Mouse (Mus musculus) hindbrain, embryonic 13.5 days (tissue): Measurements from ENCODE around the gene Ldhc. TPM values are rescaled to one million over a fixed set of nuclear protein-coding genes. Genes with fewer than 3 reads are reported as not detected.

Source experiments
- ATAC-seq: fragments of 200-750 bp; cut with Nextera tagmentation; 2 replicates; pipeline ENCODE4 v1.8.0; 2017; ENCODE audit warnings: moderate TSS enrichment; ENCODE audit not compliant: low FRiP score
- H3K27ac ChIP-seq: fragments of 300-500 bp; sonication (generic); 2 replicates; pipeline ENCODE4 v1.5.1; 2015; ENCODE audit warnings: inconsistent platforms, mild to moderate bottlenecking, moderate library complexity
- H3K27me3 ChIP-seq: fragments of 300-500 bp; sonication (generic); 2 replicates; pipeline ENCODE4 v1.6.1; 2015; ENCODE audit warnings: mild to moderate bottlenecking, inconsistent platforms
- H3K36me3 ChIP-seq: fragments of 300-500 bp; sonication (generic); 2 replicates; pipeline ENCODE4 v1.6.1; 2015; ENCODE audit warnings: mild to moderate bottlenecking, inconsistent platforms
- H3K4me1 ChIP-seq: fragments of 300-500 bp; sonication (generic); replicated peaks from 2 replicates; pipeline ENCODE4 v1.6.1; 2015; ENCODE audit warnings: inconsistent platforms
- H3K4me2 ChIP-seq: fragments of 300-500 bp; sonication (generic); 2 replicates; pipeline ENCODE4 v1.6.1; 2015; ENCODE audit warnings: inconsistent platforms, mild to moderate bottlenecking, moderate library complexity
- H3K4me3 ChIP-seq: fragments of 300-500 bp; sonication (generic); 2 replicates; pipeline ENCODE4 v1.5.1; 2015; ENCODE audit warnings: mild to moderate bottlenecking, inconsistent platforms
- H3K9ac ChIP-seq: fragments of 300-500 bp; sonication (generic); 2 replicates; pipeline ENCODE4 v1.6.1; 2015; ENCODE audit warnings: mild to moderate bottlenecking, inconsistent platforms
- H3K9me3 ChIP-seq: fragments of 300-500 bp; sonication (generic); 2 replicates; pipeline ENCODE4 v1.6.1; 2016; ENCODE audit warnings: inconsistent platforms
- WGBS: fragments of 180-500 bp; shearing (Covaris S2); methylation state at CpG from one replicate; pipeline ENCODE4 v1.1.7; 2015; 5-methylcytosine and 5-hydroxymethylcytosine counted together
- polyA plus RNA-seq: library from polyadenylated mRNA; unstranded; fragments of >200 nt; fragmentation: Nextera tagmentation; extraction: Ambion mirVana; gene quantifications from 2 replicates; pipeline ENCODE4 v1.2.1, GENCODE M21; 2015

The Ldhc gene
- polyA plus RNA-seq, 1 experiment from 2014 or later, result 0.26 TPM

DNA sequence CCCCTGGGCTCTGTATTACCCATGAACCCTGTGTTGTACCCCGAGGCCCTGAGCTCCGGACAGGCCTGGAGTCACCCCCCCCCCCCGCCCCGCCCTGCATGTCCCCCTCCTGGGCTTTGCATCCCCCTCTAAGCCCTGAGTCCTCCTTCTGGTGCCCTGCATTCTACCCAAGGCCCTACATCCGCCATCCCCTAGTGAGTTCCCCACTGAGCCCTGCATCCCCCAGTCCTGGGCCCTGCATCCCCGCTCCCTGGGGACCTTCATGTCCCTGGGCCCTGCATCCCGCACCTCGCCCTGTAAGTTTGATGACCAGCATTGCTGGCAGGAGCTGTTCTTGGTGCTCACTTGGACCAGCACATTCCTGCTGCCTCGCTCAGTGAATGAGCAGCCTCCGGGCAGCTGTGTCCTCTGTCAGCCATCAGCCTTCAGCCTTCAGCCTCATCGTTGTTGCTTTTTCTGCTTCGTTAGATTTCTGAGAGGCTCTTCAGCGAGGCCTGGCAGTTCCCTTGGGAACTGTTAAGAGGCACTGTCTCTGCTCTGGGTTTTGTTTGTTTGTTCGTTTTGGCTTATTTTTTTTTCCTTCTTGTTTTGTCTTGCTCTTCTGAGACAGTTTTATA lies 25.9 kb upstream of the Ldhc start:
- H3K9me3 ChIP-seq, result no peaks in the 10 kb centered on the region
- no peak overlapping the region; the same call in 1 of the 2 replicates for H3K27ac ChIP-seq
- peaks cover 29% of the 10 kb centered on the region for H3K4me1 ChIP-seq
- no peak overlapping the region for H3K4me2 ChIP-seq
- H3K36me3 ChIP-seq, result no peaks in the 10 kb centered on the region
- H3K9ac ChIP-seq, result 0 out of 2 replicates have a peak overlapping the region, but pooled peaks have one; percentile 49
- H3K27me3 ChIP-seq, result 0 out of 2 replicates have a peak, but pooled peaks cover 3% of the 10 kb centered on the region
- WGBS, result 20% methylated on average over 11 of the region's 14 CpGs
- ATAC-seq, result 0 out of 2 replicates have a peak, but pooled peaks have one; percentile 9
- H3K4me3 ChIP-seq, result no peak overlapping the region

DNA sequence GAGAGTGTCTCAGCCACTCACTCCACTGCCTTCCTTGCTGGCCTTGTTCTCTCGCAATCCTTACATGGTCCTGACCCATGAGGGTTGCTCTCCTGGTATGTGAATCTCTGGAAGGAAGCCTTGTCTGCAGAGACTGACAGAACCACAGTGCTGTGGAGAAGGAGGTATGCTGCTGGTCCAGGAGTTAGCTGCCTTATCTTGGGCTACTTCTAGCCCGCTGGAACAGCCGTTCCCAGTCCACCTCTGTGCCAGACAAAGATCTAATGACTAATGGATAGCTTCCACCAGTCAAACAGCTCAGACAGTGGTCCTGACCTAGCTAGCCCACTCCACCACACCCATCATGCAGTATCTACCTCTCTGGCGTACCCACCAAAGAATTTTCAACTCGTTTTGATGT lies 24.6 kb upstream of the Ldhc start:
- no peak overlapping the region for H3K9ac ChIP-seq
- peaks cover 29% of the 10 kb centered on the region for H3K4me1 ChIP-seq
- no peak overlapping the region for H3K27ac ChIP-seq
- WGBS, result 79% methylated on average over 5 of the region's 5 CpGs
- no peak overlapping the region for H3K4me3 ChIP-seq
- H3K36me3 ChIP-seq, result no peaks in the 10 kb centered on the region
- no peak for ATAC-seq
- peaks cover 14% of the 10 kb centered on the region for H3K27me3 ChIP-seq
- no peaks in the 10 kb centered on the region for H3K9me3 ChIP-seq
- H3K4me2 ChIP-seq, result no peak overlapping the region

DNA sequence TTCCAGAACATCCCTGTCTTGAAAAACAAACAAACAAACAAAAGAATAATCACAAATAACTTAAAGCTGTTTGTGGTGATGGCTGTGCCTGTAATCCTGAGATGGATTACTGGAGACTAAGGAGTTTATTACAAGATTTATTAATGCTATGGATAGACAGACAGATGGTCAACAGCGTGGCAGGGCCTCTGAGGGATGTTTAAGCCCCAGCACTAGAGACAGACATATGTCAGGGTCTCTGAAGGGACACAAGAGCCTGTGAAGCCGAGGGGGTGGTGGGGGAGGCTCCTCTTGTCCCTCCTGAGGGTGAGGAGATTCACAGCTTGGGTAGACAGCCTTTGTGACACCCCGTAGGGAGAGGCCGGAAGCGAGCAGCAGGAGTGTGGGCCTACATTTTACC lies 23.9 kb upstream of the Ldhc start:
- 39% methylated on average over 5 of the region's 5 CpGs for WGBS
- no peak overlapping the region for H3K4me3 ChIP-seq
- no peak overlapping the region for H3K4me2 ChIP-seq
- no peaks in the 10 kb centered on the region for H3K9me3 ChIP-seq
- peaks cover 16% of the 10 kb centered on the region for H3K27me3 ChIP-seq
- H3K27ac ChIP-seq, result no peak overlapping the region
- H3K9ac ChIP-seq, result no peak overlapping the region
- H3K36me3 ChIP-seq, result no peaks in the 10 kb centered on the region
- peaks cover 29% of the 10 kb centered on the region for H3K4me1 ChIP-seq
- ATAC-seq, result no peak

DNA sequence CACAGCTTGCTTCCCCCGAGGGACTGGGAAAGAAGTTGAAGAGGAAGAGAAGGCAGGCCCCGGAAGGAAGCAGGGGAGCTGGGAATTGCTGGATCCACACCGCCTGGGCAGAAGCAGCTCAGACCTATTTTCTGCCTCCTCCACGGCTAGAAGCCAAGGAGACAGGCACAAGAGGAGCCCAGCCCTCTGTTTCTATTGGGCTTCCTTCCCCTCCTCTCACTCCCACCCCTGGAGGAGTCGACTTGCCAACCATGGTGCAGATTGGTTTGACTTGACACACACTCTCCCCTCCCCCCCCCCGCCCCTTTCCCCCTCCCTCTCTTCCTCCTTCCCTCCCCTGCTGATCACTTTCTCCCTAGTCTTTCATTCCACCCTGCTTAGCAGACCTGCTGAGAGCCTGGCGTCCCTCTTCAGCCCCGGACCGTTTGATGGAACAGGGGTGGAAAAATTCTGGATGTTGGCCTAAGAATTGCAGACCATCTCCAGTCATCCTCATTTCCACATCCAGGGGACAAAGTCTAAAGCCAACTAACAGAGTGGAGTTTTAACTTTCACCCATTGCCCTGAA lies 22.8 kb upstream of the Ldhc start:
- H3K4me1 ChIP-seq, result peaks cover 29% of the 10 kb centered on the region
- H3K9ac ChIP-seq, result no peak overlapping the region
- no peaks in the 10 kb centered on the region for H3K36me3 ChIP-seq
- 2% methylated on average over 8 of the region's 9 CpGs for WGBS
- no peak overlapping the region for H3K4me2 ChIP-seq
- H3K27me3 ChIP-seq, result peaks cover 20% of the 10 kb centered on the region
- H3K27ac ChIP-seq, result peak overlapping the region; percentile 62
- H3K4me3 ChIP-seq, result no peak overlapping the region
- ATAC-seq, result peak; percentile 36; the same call in 1 of the 2 replicates
- no peaks in the 10 kb centered on the region for H3K9me3 ChIP-seq

DNA sequence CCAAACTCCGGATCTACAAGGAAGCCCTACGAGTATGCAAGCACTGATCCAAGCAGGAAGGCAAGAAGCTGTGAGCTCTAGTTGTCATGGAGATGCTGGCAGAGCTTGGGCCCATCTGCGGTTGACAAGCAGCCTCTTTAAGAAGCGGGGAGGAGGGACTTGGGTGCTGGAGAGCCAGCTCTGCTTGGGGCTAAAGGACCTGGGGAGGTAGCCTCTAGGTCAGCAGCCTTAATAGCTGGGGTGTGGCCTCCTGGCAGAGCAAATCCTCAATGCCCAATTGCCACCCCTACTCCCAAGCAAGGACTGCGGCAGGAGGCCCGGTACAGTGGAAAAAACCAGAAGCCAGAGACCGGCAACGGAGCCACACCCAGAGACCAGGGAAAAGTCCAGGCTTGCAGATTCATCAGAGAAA lies 22.1 kb upstream of the Ldhc start:
- Histone ChIP-seq H3K4me3 (no peak overlapping the region), H3K4me1 (peaks cover 29% of the 10 kb centered on the region), H3K27ac (0 out of 2 replicates have a peak overlapping the region, but pooled peaks have one; percentile 62), H3K36me3 (no peaks in the 10 kb centered on the region), H3K9ac (no peak overlapping the region), H3K27me3 (peaks cover 23% of the 10 kb centered on the region), H3K9me3 (no peaks in the 10 kb centered on the region), H3K4me2 (peak overlapping the region; percentile 32)
- WGBS, result 8% methylated on average over 8 of the region's 8 CpGs
- peak; percentile 43; the same call in 1 of the 2 replicates for ATAC-seq

DNA sequence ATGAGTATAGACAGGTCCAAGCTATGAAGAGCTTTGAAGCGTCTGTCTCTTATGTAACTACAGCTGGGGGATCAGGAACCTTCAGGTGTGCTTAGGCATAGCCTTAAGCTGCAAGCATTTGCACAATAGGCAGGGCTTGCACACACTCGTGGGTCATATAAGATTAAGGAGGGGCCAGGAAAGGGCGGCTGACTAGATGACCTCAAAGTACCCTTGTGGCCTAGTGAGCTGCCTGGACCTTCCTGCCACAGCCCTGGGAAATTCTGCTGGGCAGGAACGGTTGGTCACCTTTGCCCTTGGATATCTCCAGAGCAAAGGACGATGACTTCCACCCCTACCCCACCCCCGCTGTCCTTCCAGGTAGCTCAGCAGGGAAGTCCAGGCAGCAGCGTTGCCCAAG lies 21.6 kb upstream of the Ldhc start:
- 38% methylated on average over 7 of the region's 7 CpGs for WGBS
- ATAC-seq, result no peak
- Histone ChIP-seq H3K4me2 (no peak overlapping the region), H3K36me3 (no peaks in the 10 kb centered on the region), H3K9me3 (no peaks in the 10 kb centered on the region), H3K4me3 (no peak overlapping the region), H3K4me1 (peaks cover 29% of the 10 kb centered on the region), H3K27ac (no peak overlapping the region), H3K9ac (no peak overlapping the region), H3K27me3 (peaks cover 27% of the 10 kb centered on the region)

DNA sequence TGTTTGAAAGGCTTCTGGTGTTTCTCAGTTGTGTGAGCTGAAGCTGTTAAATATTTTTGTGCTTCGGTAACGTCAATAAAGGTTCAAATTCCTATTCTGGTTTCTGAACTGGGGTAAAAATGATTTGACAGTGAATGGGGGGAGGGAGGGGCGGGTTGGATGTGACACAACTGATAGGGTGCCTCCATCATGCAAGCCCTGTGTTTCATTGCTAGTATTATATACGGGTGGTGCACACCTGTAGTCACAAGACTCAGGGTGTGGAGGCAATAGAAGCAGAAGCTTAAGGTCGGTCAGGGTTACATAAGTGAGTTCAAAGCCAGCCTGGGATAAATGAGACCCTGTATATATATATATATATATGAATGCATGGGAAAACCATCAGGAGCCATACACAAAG lies 21.1 kb upstream of the Ldhc start:
- Histone ChIP-seq H3K4me1 (peaks cover 29% of the 10 kb centered on the region), H3K27me3 (peaks cover 27% of the 10 kb centered on the region), H3K36me3 (no peaks in the 10 kb centered on the region), H3K4me3 (no peak overlapping the region), H3K4me2 (no peak overlapping the region), H3K9ac (no peak overlapping the region), H3K27ac (no peak overlapping the region), H3K9me3 (no peaks in the 10 kb centered on the region)
- ATAC-seq, result no peak
- WGBS, result 75% methylated on average over 5 of the region's 5 CpGs

DNA sequence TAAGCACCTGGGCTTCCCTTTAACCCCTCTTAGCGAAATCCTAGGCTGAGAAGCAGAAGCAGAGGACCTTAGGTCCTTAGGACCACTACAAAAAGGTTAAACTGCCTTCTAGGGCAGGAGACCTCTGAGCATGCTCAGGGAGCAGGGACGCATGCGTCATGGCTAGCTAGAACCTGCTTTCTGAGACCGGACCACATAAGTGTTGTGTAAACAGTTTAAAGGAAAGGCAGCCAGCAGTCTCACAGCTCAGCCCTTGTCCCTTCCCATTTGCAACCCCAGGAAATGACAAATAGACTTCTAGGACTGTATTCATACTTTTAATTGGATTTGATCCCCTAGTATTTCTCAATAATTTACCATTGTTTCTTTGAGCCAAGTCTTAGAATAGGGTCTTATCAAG lies 20.7 kb upstream of the Ldhc start:
- Histone ChIP-seq H3K4me3 (no peak overlapping the region), H3K9ac (no peak overlapping the region), H3K27me3 (peaks cover 27% of the 10 kb centered on the region), H3K27ac (no peak overlapping the region), H3K4me2 (no peak overlapping the region), H3K4me1 (peaks cover 29% of the 10 kb centered on the region), H3K36me3 (no peaks in the 10 kb centered on the region), H3K9me3 (no peaks in the 10 kb centered on the region)
- WGBS, result 59% methylated on average over 4 of the region's 4 CpGs
- no peak for ATAC-seq

DNA sequence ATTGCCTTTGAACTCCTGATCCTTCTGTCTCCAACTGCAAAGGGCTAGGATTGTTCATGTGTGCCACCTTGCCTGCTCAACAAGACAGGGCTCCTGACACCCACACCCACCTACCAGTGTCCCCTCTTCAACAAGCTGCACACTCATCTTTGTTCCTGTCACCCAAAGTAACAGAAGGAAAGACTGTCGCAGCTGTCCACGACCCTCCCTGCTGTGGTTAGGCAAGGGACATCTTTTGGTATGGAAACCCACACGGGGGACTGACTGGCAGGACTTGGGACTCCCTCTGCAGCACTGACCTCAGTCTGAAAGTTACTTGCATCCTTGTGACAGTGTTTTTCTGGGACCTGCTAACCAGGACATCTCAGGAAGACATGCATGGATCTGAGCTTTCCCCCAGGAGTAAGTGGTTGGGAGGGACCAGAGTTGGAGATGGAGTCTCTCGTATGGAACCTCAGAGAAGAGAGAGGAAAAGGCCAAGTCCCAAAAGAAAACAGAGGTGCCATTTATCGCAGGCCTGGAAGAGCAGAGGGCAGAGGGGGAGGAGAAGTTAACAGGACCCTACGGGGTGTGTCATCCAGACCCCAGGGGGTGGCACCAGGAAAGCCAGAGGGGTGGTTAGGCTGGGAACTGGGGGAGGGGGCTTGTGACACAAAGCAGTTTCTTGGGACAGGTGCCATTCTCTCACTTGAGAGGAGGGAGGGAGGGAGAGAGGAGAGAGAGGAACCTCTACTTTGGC lies 20.0 kb upstream of the Ldhc start, which contains the start of gene Ldha:
Gene Ldha (plus strand): TSS at position 689 of the 739 bp plus-strand sequence.
- Histone ChIP-seq H3K4me2 (no peak within 1 kb of the TSS), H3K4me3 (no peak within 1 kb of the TSS), H3K4me1 (peaks cover 27% of the 10 kb centered on the region), H3K27me3 (peaks cover 27% of the 10 kb centered on the region), H3K27ac (no peak within 1 kb of the TSS), H3K9ac (no peak within 1 kb of the TSS), H3K9me3 (no peaks in the 10 kb centered on the region), H3K36me3 (no peaks in the 10 kb centered on the region)
- WGBS, result 34% methylated on average over 6 of the region's 6 CpGs
- no peak for ATAC-seq

DNA sequence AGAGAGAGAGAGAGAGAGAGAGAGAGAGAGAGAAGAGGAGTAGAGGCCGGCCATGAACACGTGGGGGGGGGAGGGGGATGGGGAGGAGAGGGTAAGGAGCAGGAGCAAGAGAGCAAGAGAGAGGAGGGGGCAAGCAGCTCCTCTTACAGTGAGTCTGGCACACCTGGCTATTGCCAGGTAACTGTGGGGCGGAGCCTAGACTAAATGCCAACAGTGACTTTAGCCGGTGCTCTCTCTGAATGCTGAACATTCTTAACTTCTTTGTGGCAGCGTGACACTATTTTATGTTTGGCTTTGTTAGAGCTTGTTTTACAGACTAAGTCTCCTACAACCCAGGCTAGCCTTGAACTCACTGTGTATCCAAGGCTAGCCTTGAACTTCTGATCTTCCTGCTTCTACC lies 18.7 kb upstream of the Ldhc start:
- WGBS, result 34% methylated on average over 5 of the region's 5 CpGs

DNA sequence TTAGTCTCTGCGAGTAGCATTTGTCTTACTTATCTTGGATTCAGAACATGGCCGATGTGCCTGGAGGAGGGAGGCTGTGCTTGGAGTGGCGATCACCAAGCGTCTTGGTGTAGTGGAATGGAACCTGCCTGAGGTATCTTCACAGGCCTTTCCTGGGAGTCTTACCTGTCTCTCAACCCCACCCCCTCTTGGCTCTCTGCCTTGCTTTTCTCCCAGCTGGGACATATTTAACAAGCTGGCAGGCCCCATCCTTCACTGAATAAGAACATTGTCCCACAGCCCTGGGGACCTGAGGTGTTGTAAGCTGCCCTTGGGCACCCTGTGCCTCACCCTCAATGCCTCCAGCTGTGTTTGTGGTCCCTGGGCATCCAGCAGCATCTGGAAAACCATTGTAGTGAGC lies 17.4 kb upstream of the Ldhc start:
- Histone ChIP-seq H3K27ac (no peak overlapping the region), H3K4me2 (no peak overlapping the region), H3K36me3 (no peaks in the 10 kb centered on the region; the same call in 1 of the 2 replicates), H3K27me3 (peaks cover 27% of the 10 kb centered on the region), H3K4me3 (no peak overlapping the region), H3K9ac (0 out of 2 replicates have a peak overlapping the region, but pooled peaks have one; percentile 4), H3K4me1 (peaks cover 32% of the 10 kb centered on the region), H3K9me3 (no peaks in the 10 kb centered on the region)
- no peak for ATAC-seq
- 88% methylated on average over 4 of the region's 4 CpGs for WGBS

More for the DNA sequence above, 18.7 kb upstream of the Ldhc start:
- Histone ChIP-seq H3K4me3 (no peak overlapping the region), H3K27me3 (peaks cover 27% of the 10 kb centered on the region), H3K27ac (no peak overlapping the region), H3K9ac (no peak overlapping the region), H3K9me3 (no peaks in the 10 kb centered on the region), H3K4me2 (no peak overlapping the region), H3K4me1 (peaks cover 38% of the 10 kb centered on the region), H3K36me3 (no peaks in the 10 kb centered on the region)
- no peak for ATAC-seq

DNA sequence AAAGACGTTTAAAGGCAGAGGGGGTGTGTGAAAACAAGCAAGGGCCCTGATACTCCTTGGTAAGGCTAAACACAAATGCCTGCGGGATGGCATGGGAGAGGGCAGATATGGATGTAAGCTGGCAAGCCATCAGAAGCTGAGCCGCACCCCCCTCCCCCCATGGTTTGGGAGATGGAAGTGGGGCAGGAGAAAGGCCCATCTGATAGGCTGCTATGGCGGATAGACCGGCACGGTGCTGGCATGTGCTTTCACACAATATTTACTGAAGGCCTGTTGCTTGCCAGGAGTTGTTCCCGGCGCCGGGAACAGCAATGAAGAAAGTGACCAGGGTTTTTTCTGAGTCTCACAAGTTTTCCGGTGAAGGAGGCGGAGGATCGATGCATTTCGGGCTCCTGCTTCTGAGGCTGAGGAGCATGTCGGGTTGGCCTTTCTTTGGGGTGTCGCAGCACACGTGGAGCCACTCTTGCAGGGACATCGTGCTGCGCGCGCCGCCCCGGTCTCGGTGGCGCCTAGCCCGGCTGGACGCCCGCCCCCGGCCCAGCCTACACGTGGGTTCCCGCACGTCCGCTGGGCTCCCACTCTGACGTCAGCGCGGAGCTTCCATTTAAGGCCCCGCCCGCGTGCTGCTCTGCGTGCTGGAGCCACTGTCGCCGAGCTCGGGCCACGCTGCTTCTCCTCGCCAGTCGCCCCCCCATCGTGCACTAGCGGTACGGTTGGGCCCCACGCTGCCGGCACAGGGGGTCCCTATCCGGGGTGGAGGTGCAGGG lies 15.6 kb upstream of the Ldhc start:
- ATAC-seq, result peak; percentile 82
- peaks cover 22% of the 10 kb centered on the region for H3K4me1 ChIP-seq
- H3K36me3 ChIP-seq, result peaks cover 14% of the 10 kb centered on the region
- peak overlapping the region; percentile 84 for H3K27ac ChIP-seq
- H3K4me2 ChIP-seq, result peak overlapping the region; percentile 95
- no peaks in the 10 kb centered on the region for H3K9me3 ChIP-seq
- peaks cover 23% of the 10 kb centered on the region for H3K27me3 ChIP-seq
- peak overlapping the region; percentile 87 for H3K9ac ChIP-seq
- WGBS, result under 1% methylated on average over 51 of the region's 51 CpGs
- H3K4me3 ChIP-seq, result peak overlapping the region; percentile 76
